Mouse (Mus musculus) kidney, embryonic 14.5 days (tissue): ENCODE data around the gene Dio1. TPM values are rescaled to one million over a fixed set of nuclear protein-coding genes. Genes with fewer than 3 reads are reported as not detected.

Experiments
- ATAC-seq: fragments of 200-750 bp; cut with Nextera tagmentation; 2 replicates; pipeline ENCODE4 v1.8.0; 2017; ENCODE audit warnings: moderate number of reproducible peaks, mild to moderate bottlenecking, moderate TSS enrichment, moderate library complexity; ENCODE audit not compliant: low FRiP score, low TSS enrichment
- H3K27ac ChIP-seq: fragments of 300-500 bp; sonication (generic); 2 replicates; pipeline ENCODE4 v1.5.1; 2014; ENCODE audit warnings: low read depth, mild to moderate bottlenecking, low read length, moderate library complexity, mixed read lengths
- H3K27me3 ChIP-seq: fragments of 300-500 bp; sonication (generic); 2 replicates; pipeline ENCODE4 v1.6.1; 2014; ENCODE audit warnings: mild to moderate bottlenecking, low read length; ENCODE audit not compliant: control insufficient read depth, insufficient read depth
- H3K36me3 ChIP-seq: fragments of 300-500 bp; sonication (generic); 2 replicates; pipeline ENCODE4 v1.6.1; 2014; ENCODE audit warnings: low read length, mixed read lengths; ENCODE audit not compliant: control insufficient read depth, insufficient read depth
- H3K4me1 ChIP-seq: fragments of 300-500 bp; sonication (generic); 2 replicates; pipeline ENCODE4 v1.6.1; 2014; ENCODE audit warnings: low read length, mixed read lengths; ENCODE audit not compliant: control insufficient read depth, insufficient read depth
- H3K4me2 ChIP-seq: fragments of 300-500 bp; sonication (generic); replicated peaks from 2 replicates; pipeline ENCODE4 v1.6.1; 2014; ENCODE audit warnings: low read depth, mild to moderate bottlenecking, low read length
- H3K4me3 ChIP-seq: fragments of 300-500 bp; sonication (generic); 2 replicates; pipeline ENCODE4 v1.5.1; 2014; ENCODE audit warnings: mild to moderate bottlenecking, low read length
- H3K9ac ChIP-seq: fragments of 300-500 bp; sonication (generic); 2 replicates; pipeline ENCODE4 v1.6.1; 2014; ENCODE audit warnings: low read depth, mild to moderate bottlenecking, low read length, moderate library complexity
- H3K9me3 ChIP-seq: fragments of 300-500 bp; sonication (generic); 2 replicates; pipeline ENCODE4 v1.6.1; 2016; ENCODE audit warnings: low read length; ENCODE audit not compliant: control insufficient read depth
- WGBS: fragments of 180-500 bp; shearing (Covaris S2); extraction: QIAGEN DNeasy Blood & Tissue Kit; methylation state at CpG from one replicate; pipeline ENCODE4 v1.1.7; 2014; 5-methylcytosine and 5-hydroxymethylcytosine counted together
- polyA plus RNA-seq: library from polyadenylated mRNA; unstranded; fragments of >200 nt; fragmentation: Nextera tagmentation; extraction: Ambion mirVana; gene quantifications from 2 replicates; pipeline ENCODE4 v1.2.1, GENCODE M21; 2014

Dio1 gene
- polyA plus RNA-seq, 1 experiment from 2014 or later: 0.38 TPM

DNA sequence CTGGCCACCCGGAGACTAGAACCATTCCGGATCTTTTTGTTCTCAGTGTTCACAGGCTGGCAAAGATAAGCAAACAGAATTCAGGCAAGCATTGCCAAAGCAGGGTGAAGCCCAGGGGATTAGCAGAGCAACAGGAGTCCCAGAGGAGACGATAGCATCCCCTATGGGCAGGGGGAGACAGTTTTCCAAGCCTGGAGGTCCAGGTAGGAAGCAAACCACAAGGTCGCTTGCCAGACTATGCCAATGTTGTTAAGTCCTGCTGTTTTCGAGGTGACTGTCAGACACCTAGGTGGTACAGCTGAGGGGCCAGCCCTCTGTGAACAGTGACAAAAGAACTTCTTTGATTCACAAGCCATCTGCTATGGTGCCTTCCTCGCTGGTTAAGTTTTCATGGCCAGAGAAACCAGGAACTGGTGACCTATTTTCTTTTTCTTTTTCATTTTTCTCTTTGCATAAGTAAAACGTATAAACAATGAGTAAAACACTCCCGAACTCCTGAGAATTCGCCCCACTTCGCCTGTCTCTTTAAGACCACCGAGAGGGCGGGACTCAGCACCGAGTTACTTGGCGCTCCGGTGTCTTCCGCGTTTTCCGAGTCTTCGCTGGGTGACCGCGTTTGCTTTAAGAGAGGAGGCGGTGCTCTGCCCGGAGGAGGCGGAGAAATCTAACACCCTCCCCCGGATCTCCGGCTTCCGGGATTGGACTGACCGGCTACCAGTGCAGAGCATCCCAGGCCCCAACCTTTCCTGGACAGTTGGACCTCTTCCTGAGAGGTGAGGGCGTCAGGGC is 6.9 kb upstream of the Dio1 start, which contains the start of gene Yipf1:
TSS of gene Yipf1 (plus strand) at position 674 of the 789 bp plus-strand sequence.
- H3K27me3 ChIP-seq: no peaks in the 10 kb centered on the region
- H3K4me2 ChIP-seq: peak within 1 kb of the TSS; percentile 87
- no peak within 1 kb of the TSS; the same call in 1 of the 2 replicates for H3K27ac ChIP-seq
- peaks cover 3% of the 10 kb centered on the region; the same call in 1 of the 2 replicates for H3K36me3 ChIP-seq
- H3K4me1 ChIP-seq: peaks cover 4% of the 10 kb centered on the region; the same call in 1 of the 2 replicates
- 2% methylated on average over 29 of the region's 29 CpGs for WGBS
- no peaks in the 10 kb centered on the region for H3K9me3 ChIP-seq
- H3K4me3 ChIP-seq: peak within 1 kb of the TSS; percentile 74
- peak; percentile 92 for ATAC-seq
- peak within 1 kb of the TSS; percentile 67 for H3K9ac ChIP-seq

DNA sequence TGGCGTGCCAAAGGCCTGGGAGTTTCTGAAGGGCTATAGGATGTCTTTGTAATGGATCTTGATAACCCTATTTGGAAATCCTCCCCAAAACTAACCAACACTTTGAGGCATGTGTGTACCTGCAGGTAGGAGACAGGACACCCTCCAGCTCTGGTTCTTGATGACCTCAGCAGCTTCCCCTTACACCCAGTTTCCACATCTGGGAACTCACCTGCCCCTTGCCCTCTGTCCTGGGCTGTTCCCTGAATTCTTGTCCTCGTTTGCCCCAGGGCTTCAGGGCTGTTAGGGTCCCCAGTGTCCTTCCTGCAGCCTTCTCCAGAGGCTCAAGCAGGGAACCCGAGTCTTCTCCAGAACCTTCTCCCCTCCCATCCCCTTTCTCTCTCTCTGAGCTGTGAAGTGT is 3.4 kb downstream of the Dio1 start:
- no peaks in the 10 kb centered on the region for H3K4me1 ChIP-seq
- H3K9ac ChIP-seq: 0 out of 2 replicates have a peak overlapping the region, but pooled peaks have one; percentile 18
- no peak for ATAC-seq
- H3K9me3 ChIP-seq: no peaks in the 10 kb centered on the region
- H3K27me3 ChIP-seq: no peaks in the 10 kb centered on the region
- no peak overlapping the region for H3K27ac ChIP-seq
- no peak overlapping the region for H3K4me2 ChIP-seq
- H3K4me3 ChIP-seq: no peak overlapping the region
- no peaks in the 10 kb centered on the region for H3K36me3 ChIP-seq
- 58% methylated on average over 3 of the region's 3 CpGs for WGBS

- H3K4me2 ChIP-seq: no peak overlapping the region
- no peaks in the 10 kb centered on the region for H3K36me3 ChIP-seq
- no peak overlapping the region for H3K4me3 ChIP-seq
- 66% methylated on average over 4 of the region's 4 CpGs for WGBS
- no peak for ATAC-seq
- no peak overlapping the region for H3K9ac ChIP-seq
- no peaks in the 10 kb centered on the region for H3K4me1 ChIP-seq
- H3K27me3 ChIP-seq: no peaks in the 10 kb centered on the region
- H3K27ac ChIP-seq: no peak overlapping the region
- no peaks in the 10 kb centered on the region for H3K9me3 ChIP-seq
Measured at GRCm38 (mm10) chr4:107302832-107303231, 4.1 kb downstream of the Dio1 start.

GRCm38 (mm10) chr4:107302221-107302620 is 4.7 kb downstream of the Dio1 start:
- WGBS: 88% methylated on average over 9 of the region's 9 CpGs
- H3K4me1 ChIP-seq: no peaks in the 10 kb centered on the region
- no peak overlapping the region for H3K27ac ChIP-seq
- no peaks in the 10 kb centered on the region for H3K9me3 ChIP-seq
- ATAC-seq: no peak
- H3K9ac ChIP-seq: no peak overlapping the region
- no peaks in the 10 kb centered on the region for H3K27me3 ChIP-seq
- no peak overlapping the region for H3K4me3 ChIP-seq
- no peaks in the 10 kb centered on the region for H3K36me3 ChIP-seq
- H3K4me2 ChIP-seq: no peak overlapping the region

GRCm38 (mm10) chr4:107300902-107301555 is 5.9 kb downstream of the Dio1 start:
- no peak overlapping the region for H3K27ac ChIP-seq
- H3K27me3 ChIP-seq: no peaks in the 10 kb centered on the region
- WGBS: 87% methylated on average over 1 of the region's 1 CpGs
- H3K9ac ChIP-seq: no peak overlapping the region; the same call in 1 of the 2 replicates
- no peak overlapping the region for H3K4me3 ChIP-seq
- H3K36me3 ChIP-seq: no peaks in the 10 kb centered on the region
- no peaks in the 10 kb centered on the region for H3K9me3 ChIP-seq
- H3K4me2 ChIP-seq: no peak overlapping the region
- no peak for ATAC-seq
- no peaks in the 10 kb centered on the region for H3K4me1 ChIP-seq

DNA sequence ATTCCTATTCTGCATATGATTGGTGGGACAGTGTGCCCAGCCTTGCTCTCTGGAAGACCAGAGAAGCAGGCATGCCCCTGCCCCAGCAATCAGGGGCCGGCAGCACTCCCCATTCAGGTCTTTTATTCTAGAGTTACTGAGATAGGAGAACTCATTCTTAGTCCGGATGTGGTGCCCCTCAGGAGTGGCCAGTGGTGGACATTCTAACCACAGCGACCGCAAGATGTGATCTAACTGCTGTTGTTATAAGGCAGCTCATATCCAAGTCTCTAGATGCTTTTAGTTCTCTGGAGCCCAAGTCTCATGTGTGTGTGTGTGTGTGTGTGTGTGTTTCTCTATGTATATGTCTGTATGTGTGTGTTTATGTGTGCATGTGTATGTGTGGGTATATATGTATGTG is 6.6 kb downstream of the Dio1 start:
- ATAC-seq: no peak
- Histone ChIP-seq H3K4me3 (no peak overlapping the region), H3K9me3 (no peaks in the 10 kb centered on the region), H3K27ac (no peak overlapping the region), H3K4me2 (no peak overlapping the region), H3K4me1 (no peaks in the 10 kb centered on the region), H3K36me3 (no peaks in the 10 kb centered on the region), H3K27me3 (no peaks in the 10 kb centered on the region), H3K9ac (no peak overlapping the region)
- 81% methylated on average over 4 of the region's 4 CpGs for WGBS

GRCm38 (mm10) chr4:107299779-107300340 is 7.1 kb downstream of the Dio1 start:
- Histone ChIP-seq H3K4me1 (no peaks in the 10 kb centered on the region), H3K9me3 (no peaks in the 10 kb centered on the region), H3K4me3 (no peak overlapping the region), H3K36me3 (no peaks in the 10 kb centered on the region), H3K27me3 (no peaks in the 10 kb centered on the region), H3K9ac (no peak overlapping the region), H3K4me2 (no peak overlapping the region), H3K27ac (no peak overlapping the region)
- no peak for ATAC-seq
- 83% methylated on average over 7 of the region's 7 CpGs for WGBS

- Histone ChIP-seq H3K9me3 (no peaks in the 10 kb centered on the region), H3K27me3 (no peaks in the 10 kb centered on the region), H3K36me3 (no peaks in the 10 kb centered on the region), H3K4me1 (no peaks in the 10 kb centered on the region), H3K27ac (no peak overlapping the region), H3K4me2 (no peak overlapping the region), H3K4me3 (no peak overlapping the region), H3K9ac (no peak overlapping the region)
- ATAC-seq: no peak
- 78% methylated on average over 8 of the region's 8 CpGs for WGBS
Measured at GRCm38 (mm10) chr4:107298071-107298606, 8.8 kb downstream of the Dio1 start.
